In genomic region chr13:6829882-6830281, GRCm38 (mm10) we compare ENCODE assay signal across 22 mouse cellular contexts.
DNase-seq lines count a peak whose midpoint lies in the region; ATAC-seq and TF ChIP-seq lines count a peak whose summit lies in the region.
"Had no signal": no experiment of that assay in that cellular context is flagged by ENCODE, and none has a peak within 500 bp of the region (broad histone marks: within the 10 kb centered on the region; RNA-seq: fewer than 3 reads in every experiment).

No protein-coding gene starts in this region.

- ATAC-seq in forebrain, embryonic 16.5 days, result peak; percentile 71
- ATAC-seq in forebrain, postnatal 0 days, result no peak; the same call in 1 of the 2 replicates
- ATAC-seq: liver, postnatal 0 days; lung, postnatal 0 days had no signal

- no peak overlapping the region for H3K27ac ChIP-seq in forebrain, embryonic 16.5 days (ENCODE audit: low read length)
- no peak overlapping the region for H3K27ac ChIP-seq in forebrain, postnatal 0 days (ENCODE audit: low read depth, low read length)
- H3K27ac ChIP-seq in kidney, adult 2 months (ENCODE audit: insufficient read depth, low read depth, low read length), result no peak overlapping the region
- H3K27ac ChIP-seq: embryonic facial prominence, embryonic 15.5 days; heart, embryonic 10.5 days; limb, embryonic 10.5 days; stomach, postnatal 0 days had no signal

- no peak for TF ChIP-seq POLR2A in kidney, adult 2 months (IDR thresholded peaks at IDR 0.05; ENCODE audit: low read depth, low read length)

- no peaks in the 10 kb centered on the region for H3K36me3 ChIP-seq in forebrain, embryonic 16.5 days (ENCODE audit: control insufficient read depth, insufficient read depth)
- H3K36me3 ChIP-seq in forebrain, postnatal 0 days (ENCODE audit: insufficient read depth), result no peaks in the 10 kb centered on the region
- H3K36me3 ChIP-seq in kidney, adult 2 months (ENCODE audit: control insufficient read depth, insufficient read depth, low read length), result no peaks in the 10 kb centered on the region
- H3K36me3 ChIP-seq: embryonic facial prominence, embryonic 15.5 days; G1E; heart, embryonic 10.5 days; limb, embryonic 10.5 days had no signal

- H3K27me3 ChIP-seq in forebrain, embryonic 16.5 days (replicated peaks; ENCODE audit: control insufficient read depth, insufficient read depth, low read length), result no peaks in the 10 kb centered on the region
- no peaks in the 10 kb centered on the region for H3K27me3 ChIP-seq in forebrain, postnatal 0 days (ENCODE audit: insufficient read depth, low read length)
- no peaks in the 10 kb centered on the region for H3K27me3 ChIP-seq in kidney, adult 2 months (replicated peaks; ENCODE audit: control insufficient read depth, insufficient read depth, low read length)
- H3K27me3 ChIP-seq: embryonic facial prominence, embryonic 15.5 days had no signal

- no peak overlapping the region for H3K9ac ChIP-seq in forebrain, embryonic 16.5 days (replicated peaks; ENCODE audit: low read depth, low read length)
- no peak overlapping the region for H3K9ac ChIP-seq in forebrain, postnatal 0 days
- H3K9ac ChIP-seq: embryonic facial prominence, embryonic 15.5 days; liver, postnatal 0 days had no signal

- no peak overlapping the region for H3K4me3 ChIP-seq in forebrain, embryonic 16.5 days (replicated peaks; ENCODE audit: low read length)
- H3K4me3 ChIP-seq in forebrain, postnatal 0 days (ENCODE audit: low read depth, low read length), result no peak overlapping the region
- no peak overlapping the region for H3K4me3 ChIP-seq in kidney, adult 2 months (ENCODE audit: insufficient read depth, low read depth, low read length)
- H3K4me3 ChIP-seq: embryonic facial prominence, embryonic 15.5 days; heart, embryonic 10.5 days; limb, embryonic 10.5 days had no signal

- H3K4me1 ChIP-seq in forebrain, embryonic 16.5 days (replicated peaks; ENCODE audit: control insufficient read depth, insufficient read depth, low read length), result no peaks in the 10 kb centered on the region; the same call in 1 of the 2 replicates
- H3K4me1 ChIP-seq in forebrain, postnatal 0 days (ENCODE audit: insufficient read depth), result no peaks in the 10 kb centered on the region
- peaks cover 4% of the 10 kb centered on the region; the same call in 1 of the 2 replicates for H3K4me1 ChIP-seq in kidney, adult 2 months (ENCODE audit: control insufficient read depth, insufficient read depth, low read length)
- H3K4me1 ChIP-seq: embryonic facial prominence, embryonic 15.5 days; heart, embryonic 10.5 days; limb, embryonic 10.5 days had no signal

- no peak for DNase-seq in forebrain, postnatal 0 days
- DNase-seq in kidney, adult 2 months, result peak; percentile 83
- no peak for DNase-seq in kidney, postnatal 4 days
- DNase-seq in ES-CJ7 (ENCODE audit: low read depth, low spot score), result peak; percentile 21
- peak; percentile 9 for DNase-seq in ZHBTc4 (ENCODE audit: low read depth, low spot score)
- DNase-seq in lung, postnatal 14 days, result no peak
- no peak for DNase-seq in urinary bladder, postnatal 10 days (ENCODE audit: low spot score)
- DNase-seq: adrenal gland, postnatal 25 days; cerebellum, adult 11 months; cerebellum, adult 9-11 months; gastrocnemius, postnatal 10 days; liver; liver, postnatal 0 days; right cerebral cortex, postnatal 14 days had no signal

- TF ChIP-seq CTCF in forebrain, postnatal 0 days (IDR thresholded peaks at IDR 0.05; ENCODE audit: low read depth), result no peak
- no peak for TF ChIP-seq CTCF in kidney, adult 2 months (conservative IDR thresholded peaks at IDR 0.05; ENCODE audit: insufficient read depth, insufficient read length, low read depth, low read length)

- 50% methylated on average over 1 of the region's 1 CpGs for WGBS in forebrain, embryonic 16.5 days
- WGBS in forebrain, postnatal 0 days, result 45% methylated on average over 1 of the region's 1 CpGs
- 32% methylated on average over 1 of the region's 1 CpGs for WGBS in kidney, adult 2 months

- H3K9me3 ChIP-seq in forebrain, embryonic 16.5 days (ENCODE audit: control insufficient read depth, low read length), result no peaks in the 10 kb centered on the region
- no peaks in the 10 kb centered on the region for H3K9me3 ChIP-seq in forebrain, postnatal 0 days (ENCODE audit: low read length)
- H3K9me3 ChIP-seq: embryonic facial prominence, embryonic 15.5 days; G1E; heart, embryonic 10.5 days; limb, embryonic 10.5 days had no signal

- H3K4me2 ChIP-seq in forebrain, embryonic 16.5 days (ENCODE audit: low read length), result no peak overlapping the region
- no peak overlapping the region for H3K4me2 ChIP-seq in forebrain, postnatal 0 days (ENCODE audit: low read depth)
- H3K4me2 ChIP-seq: embryonic facial prominence, embryonic 15.5 days; midbrain, embryonic 11.5 days had no signal

Comparison
In these comparisons a context has a peak if more than half of its experiments do, and no peak if none do; other contexts are left out.
1. DNase-seq: peak in kidney, adult 2 months (single experiment), ES-CJ7 (single experiment) and ZHBTc4 (single experiment); none in forebrain, postnatal 0 days (single experiment), kidney, postnatal 4 days (0 of 2), lung, postnatal 14 days (single experiment) and urinary bladder, postnatal 10 days (single experiment).